Mouse (Mus musculus) right cerebral cortex, postnatal 4 days (tissue): ENCODE measurements at regions not wholly inside any gene's neighbourhood (a gene's known extent, or its start where the extent isn't known, plus 50 kb on each side); places are given as distances from the start of the nearest gene placed in this dataset.
"Not testable (repeated sequence)": the region's sequence is repeated elsewhere in the genome, so short reads cannot be mapped to it uniquely, and the experiment has no call there.

Source experiments
- DNase-seq: peaks from one replicate; pipeline ENCODE4 v3.0.0-alpha.2; 2022

- DNase-seq, result peak; percentile 70
These were observed 86.9 kb downstream of the Bdh1 start for GRCm38 (mm10) chr16:31508981-31509380.

- DNase-seq, result no peak
These were observed 88.0 kb downstream of the Bdh1 start for GRCm38 (mm10) chr16:31510097-31510496.

DNA sequence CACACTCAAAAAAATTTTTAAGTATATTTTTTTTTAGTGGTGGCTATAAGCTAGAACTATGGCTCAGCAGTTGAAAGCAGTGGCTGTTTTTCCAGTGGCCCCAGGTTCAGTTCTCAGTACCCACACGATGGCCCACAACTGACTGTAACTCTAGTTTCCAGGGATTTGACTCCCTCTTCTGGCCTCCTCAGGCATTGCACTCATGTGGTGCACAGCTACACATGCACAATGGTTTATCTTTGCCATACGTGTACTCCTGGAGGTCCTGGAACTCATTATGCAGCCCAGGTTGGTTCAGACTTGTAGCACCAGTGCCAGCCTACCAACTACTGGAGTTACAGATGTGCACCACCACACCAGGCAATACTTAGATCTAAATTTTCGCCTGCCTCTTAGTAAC, 96.7 kb downstream of the Bdh1 start:
- DNase-seq, result no peak

GRCm38 (mm10) chr16:31520081-31520480, 98.0 kb downstream of the Bdh1 start:
- no peak for DNase-seq

DNA sequence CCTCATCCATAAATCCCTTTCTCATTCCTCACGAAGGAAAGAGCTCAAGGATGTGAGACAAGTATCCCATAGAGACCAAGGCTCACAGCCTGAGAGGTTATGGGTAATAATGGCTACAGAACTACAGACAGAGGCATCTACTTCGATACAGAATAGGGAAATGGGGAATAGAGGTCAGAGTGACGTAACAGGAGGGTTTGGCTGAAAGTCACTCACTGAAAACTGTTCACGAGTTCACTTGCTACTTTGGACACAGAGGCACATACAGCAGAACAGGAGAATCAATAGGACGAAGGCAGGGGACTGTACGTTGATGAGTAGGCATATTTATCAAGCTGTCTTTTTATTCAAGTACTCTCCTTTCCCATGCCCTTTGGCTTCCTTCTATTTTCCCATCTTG, 99.7 kb downstream of the Bdh1 start:
- DNase-seq, result no peak

DNA sequence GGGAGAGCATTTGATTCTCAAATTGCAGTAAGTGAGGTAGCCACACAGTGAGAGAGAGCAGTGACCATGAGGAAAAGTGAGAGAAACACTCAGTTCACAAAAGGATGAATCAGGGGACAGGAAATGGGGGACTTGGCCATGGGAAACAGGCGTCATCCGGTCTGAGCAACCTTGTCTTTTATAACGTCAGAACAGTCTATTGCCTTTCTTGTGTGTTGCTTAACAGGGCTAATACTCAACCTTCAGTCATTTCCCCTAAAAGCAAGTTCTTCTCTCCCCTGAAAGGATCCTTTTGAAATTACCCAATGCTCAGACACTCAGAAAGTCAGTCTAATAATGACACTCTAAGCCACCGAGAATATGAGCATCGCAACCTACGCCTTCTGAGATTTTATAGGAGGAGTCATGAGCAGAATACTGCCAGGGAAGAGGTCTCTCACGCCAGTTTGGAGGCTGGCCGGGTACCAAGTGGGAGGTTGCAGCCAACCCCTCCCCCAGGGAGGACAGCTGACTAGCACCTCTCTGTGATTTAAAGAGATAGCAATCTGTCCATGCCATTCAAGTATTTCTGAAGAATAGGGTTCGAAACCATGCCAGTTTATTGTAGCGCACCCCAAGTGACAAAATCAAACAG, 104.7 kb downstream of the Bdh1 start:
- peak; percentile 42 for DNase-seq

- no peak for DNase-seq
These were observed 106.7 kb downstream of the Bdh1 start for GRCm38 (mm10) chr16:31528596-31529283.

- no peak for DNase-seq
These were observed 107.3 kb downstream of the Bdh1 start for GRCm38 (mm10) chr16:31529284-31529958.

GRCm38 (mm10) chr16:31530090-31530489, 108.0 kb downstream of the Bdh1 start:
- no peak for DNase-seq

GRCm38 (mm10) chr16:31533196-31533777, 111.2 kb downstream of the Bdh1 start:
- DNase-seq, result no peak

DNA sequence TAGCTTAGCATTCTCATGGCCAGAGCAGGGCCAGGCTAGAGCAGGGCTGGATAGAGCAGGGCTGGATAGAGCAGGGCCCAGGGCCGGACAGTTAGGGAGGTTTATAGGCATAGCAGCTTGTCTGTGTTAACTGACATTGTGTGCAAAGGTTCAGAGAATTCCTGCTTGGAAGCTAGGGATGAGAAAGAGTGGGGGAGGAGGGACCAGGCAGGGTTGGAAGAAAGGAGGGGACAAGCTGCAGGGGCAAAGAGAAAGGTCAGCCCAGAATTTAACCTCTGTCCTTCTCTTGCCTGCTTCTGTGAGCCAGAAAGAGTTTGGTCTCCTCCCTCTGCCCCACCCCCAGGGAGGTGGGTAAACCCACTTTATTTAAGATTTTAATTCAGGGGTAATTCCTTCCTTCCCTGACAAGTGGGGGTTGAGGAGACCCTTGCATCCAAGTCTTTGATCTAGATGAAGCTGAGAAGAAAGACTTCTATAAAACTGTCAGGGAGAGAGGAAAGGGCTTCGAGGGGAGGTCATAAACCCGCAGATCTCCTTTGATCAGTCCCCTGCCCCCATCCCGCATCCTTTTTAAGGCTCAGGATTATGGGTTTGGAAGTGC, 112.9 kb downstream of the Bdh1 start:
- no peak for DNase-seq

DNA sequence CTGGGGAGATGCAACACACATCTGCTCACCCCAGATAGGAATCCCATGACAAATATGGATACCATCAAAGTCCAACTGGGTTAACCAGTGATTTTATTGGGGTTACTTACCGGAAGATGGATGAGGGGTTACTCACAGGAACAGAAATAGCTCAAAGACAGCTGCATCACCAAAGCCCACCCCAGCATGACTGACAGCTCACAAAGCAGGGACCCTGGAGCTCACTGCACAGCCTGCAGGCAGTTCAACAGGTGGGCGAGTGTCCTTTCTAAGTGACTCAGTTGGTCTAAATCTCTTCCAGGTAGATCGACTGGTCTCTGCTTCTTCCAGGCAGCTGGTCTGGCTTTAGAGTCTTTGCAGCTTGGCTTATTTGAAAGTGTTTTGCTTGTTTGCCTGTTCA, 114.2 kb downstream of the Bdh1 start:
- DNase-seq, result no peak

DNA sequence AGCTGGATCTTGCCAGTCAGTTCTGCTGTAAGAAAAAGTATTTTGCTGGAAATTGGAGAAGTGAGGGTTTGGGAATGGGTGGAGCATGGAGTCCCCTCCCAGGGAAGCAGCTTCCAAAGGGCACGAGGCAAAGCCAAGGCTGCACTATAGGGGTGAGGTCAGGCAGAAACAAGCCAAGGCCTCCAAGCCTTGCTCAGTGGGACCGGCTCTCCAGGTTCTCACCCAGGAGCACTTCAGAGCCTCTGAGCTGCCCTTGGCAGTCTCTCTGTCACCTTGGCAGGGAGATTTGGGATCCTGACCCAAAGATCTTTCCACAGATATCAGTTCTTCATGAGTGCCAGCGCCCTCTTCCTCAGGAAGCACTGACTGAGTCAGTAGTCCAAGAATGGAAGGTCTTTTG, 116.5 kb downstream of the Bdh1 start:
- DNase-seq, result no peak

GRCm38 (mm10) chr16:31543499-31544170, 119.6 kb upstream of the Dlg1 start:
- DNase-seq, result no peak

GRCm38 (mm10) chr16:31546062-31546827, 117.0 kb upstream of the Dlg1 start:
- no peak for DNase-seq

DNA sequence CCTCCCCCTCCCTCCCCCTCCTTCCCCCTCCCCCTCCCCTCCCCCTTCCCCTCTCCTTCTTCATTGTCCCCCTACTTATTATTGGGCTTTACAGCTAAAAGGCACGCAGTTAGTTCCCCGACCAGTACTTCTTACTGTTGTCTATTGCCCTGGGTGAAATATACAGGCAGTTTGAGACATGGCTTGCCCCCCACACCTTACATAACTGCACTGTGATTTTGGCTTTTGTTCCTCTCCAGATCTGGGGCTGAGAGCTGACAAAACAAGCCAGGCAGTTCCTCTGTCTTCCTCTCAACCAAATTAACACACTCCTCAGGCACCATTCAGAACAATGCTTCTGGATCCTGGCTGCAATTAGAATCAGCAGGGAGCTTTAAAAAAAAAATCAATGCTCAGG, 116.4 kb upstream of the Dlg1 start:
- no peak for DNase-seq

DNA sequence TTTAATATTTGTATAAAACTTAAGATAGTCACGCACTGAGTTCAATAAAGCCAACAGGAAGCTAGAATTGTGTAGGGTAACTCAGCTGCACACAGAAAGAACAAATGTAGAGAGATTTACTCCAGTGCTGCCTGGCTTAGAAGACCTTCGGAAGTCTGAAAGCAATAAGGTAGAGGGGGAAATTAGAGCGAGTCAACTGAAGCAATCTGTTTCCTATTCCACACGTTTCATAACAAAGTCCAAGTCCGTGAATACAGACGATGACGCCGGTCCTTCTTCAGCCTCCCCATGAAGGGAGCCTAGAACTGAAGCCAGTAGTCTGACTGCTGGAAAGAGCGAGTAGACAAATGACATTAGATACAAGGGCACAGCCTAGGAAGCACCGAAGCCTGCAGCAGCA, 115.9 kb upstream of the Dlg1 start:
- DNase-seq, result no peak

DNA sequence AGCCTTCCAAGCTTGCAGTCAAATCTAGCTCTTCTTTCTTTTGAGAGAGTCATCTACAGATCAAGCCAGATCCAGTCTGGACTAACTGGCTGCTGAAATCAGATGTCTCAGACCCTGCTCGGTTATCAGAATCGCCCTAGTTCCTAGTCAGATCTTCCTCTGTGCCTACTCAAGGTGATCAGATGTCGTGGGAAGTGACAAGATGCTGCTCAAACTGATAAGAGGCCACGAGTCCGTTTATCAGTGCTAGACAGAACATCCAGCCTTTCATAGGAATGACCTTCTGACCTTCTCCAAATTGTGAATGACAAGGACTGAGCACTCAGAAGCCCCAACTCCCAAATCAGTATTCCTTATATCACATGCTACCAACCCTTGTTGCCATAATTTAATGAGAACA, 113.3 kb upstream of the Dlg1 start:
- DNase-seq, result no peak

DNA sequence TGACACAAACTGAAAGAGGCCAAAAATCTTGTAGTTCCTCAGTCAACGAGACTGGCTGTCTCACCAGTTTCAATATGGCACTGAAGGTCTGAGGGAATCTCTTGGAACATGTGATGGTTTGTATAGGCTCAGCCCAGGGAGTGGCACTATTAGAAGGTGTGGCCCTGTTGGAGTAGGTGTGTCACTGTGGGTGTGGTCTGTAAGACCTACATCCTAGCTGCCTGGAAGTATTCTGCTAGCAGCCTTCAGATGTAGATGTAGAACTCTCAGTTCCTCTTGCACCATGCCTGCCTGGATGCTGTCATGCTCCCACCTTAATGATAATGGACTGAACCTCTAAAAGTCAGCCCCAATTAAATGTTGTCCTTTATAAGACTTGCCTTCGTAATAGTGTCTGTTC, 112.7 kb upstream of the Dlg1 start:
- DNase-seq, result not testable (repeated sequence)

DNA sequence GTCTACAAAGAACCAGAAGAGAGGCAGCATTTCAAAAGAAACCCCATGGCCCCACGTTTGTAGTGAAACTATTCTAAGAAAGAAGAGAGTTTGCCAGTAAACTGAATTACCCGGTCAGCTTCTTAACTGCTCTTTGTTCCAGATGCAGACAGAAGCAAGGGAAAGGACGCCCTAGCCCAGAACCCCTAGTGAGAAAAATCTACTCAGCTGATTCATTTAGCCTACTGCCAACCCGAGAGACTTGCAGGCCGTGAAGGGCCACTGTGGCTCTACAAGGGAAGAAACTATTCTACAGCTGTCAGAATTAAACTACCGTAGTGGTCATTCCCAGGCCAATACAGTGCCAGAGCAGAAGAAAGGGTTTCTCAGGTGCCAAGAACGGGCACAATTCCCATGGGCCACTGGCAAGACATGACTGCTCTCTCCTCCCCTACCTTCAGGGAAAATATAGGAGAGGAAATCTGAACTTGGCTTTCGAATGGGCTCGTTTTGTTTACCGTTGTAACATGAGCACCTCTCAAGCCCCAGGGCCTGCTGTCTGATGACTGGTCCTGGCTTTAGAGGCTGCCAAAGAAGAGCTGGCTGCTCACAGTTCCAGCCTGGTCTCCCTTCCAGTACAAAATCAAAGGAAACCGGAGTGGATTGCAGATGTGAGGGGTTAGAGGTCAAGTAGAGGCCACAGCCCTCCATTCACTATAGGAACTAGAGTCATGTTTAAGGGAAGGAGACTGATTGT, 111.7 kb upstream of the Dlg1 start:
- no peak for DNase-seq

DNA sequence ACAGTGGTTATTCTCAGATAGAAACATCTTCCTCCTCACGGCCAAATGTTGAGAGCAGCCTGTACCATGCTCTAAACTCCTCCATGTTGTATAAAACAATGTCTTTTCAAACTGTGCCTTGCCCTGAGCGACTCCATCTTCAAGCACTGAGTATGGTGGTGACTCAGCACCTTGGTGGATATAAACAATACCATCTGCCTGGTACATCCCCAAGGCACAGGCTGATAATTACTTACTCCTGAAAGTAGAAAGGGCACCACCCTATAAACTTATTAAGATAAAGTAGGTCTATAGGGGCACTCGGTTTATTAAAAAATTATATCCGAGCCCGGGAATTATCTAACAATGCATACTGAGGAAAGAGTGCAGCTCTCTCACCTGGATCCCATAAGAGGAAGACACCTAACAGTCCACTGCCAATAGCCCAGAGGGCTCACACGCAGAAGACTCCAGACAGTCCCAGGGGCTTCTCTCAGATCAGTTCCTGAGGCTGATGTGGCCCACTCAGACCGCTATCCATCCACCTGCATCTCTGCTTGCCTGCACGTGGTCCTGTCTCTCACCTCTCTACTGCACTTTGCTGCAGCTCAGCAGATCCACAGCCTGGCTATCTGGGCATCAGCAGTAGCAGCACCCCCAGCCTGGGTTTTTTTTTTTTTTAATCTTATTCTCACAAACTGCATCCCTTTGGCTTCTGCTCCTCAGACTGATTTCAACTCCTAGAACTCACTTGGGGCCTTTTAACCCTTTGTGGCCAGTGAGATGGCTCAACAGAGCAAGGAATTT, 109.7 kb upstream of the Dlg1 start:
- DNase-seq, result no peak
